Comparison of ENCODE assay signal across 19 mouse cellular contexts in the genomic region with DNA sequence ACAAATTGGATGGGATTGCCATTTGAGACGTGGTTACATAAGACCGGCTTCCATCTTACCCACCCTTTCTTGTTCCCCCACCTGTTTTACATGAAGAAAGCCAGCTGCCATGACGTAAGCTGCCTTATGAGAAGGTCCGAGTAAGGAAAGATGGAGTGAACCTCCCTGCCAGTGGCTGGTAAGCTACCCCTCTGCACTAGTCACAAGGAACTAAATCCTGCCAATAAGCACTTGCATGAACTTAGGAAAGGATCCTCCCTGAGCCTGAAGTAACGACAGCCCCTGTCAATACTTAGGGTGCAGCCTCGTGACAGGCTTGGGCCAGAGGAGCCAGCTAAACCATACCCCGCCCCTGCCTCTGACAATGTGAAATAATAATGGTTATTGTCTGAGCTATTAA.
DNase-seq lines count a peak whose midpoint lies in the region; ATAC-seq lines count a peak whose summit lies in the region.
"Had no signal": no experiment of that assay in that cellular context is flagged by ENCODE, and none has a peak within 500 bp of the region (broad histone marks: within the 10 kb centered on the region; RNA-seq: fewer than 3 reads in every experiment).

No protein-coding gene starts in this region.

- H3K4me3 ChIP-seq in embryonic facial prominence, embryonic 13.5 days: no peak overlapping the region
- no peak overlapping the region for H3K4me3 ChIP-seq in embryonic facial prominence, embryonic 15.5 days (replicated peaks)
- H3K4me3 ChIP-seq: embryonic facial prominence, embryonic 12.5 days; forebrain, embryonic 13.5 days; forebrain, embryonic 15.5 days had no signal

- H3K27ac ChIP-seq in embryonic facial prominence, embryonic 13.5 days: peak overlapping the region; percentile 80
- H3K27ac ChIP-seq in embryonic facial prominence, embryonic 15.5 days (replicated peaks): 0 out of 2 replicates have a peak overlapping the region, but pooled peaks have one; percentile 68
- H3K27ac ChIP-seq: forebrain, embryonic 13.5 days; forebrain, embryonic 15.5 days had no signal

- peaks cover 16% of the 10 kb centered on the region for H3K4me1 ChIP-seq in embryonic facial prominence, embryonic 13.5 days
- no peaks in the 10 kb centered on the region for H3K4me1 ChIP-seq in embryonic facial prominence, embryonic 15.5 days
- H3K4me1 ChIP-seq: forebrain, embryonic 13.5 days; forebrain, embryonic 15.5 days had no signal

- DNase-seq in heart, adult 11 months: peak; percentile 83
- no peak for DNase-seq in heart, adult 9 months (ENCODE audit: low spot score in 2 of 2)
- no peak for DNase-seq in embryo, embryonic 10.5 days (ENCODE audit: low spot score)
- no peak for DNase-seq in frontal cortex, postnatal 36 days (ENCODE audit: low spot score in 2 of 2)
- DNase-seq: adrenal gland, adult 2 months; adrenal gland, postnatal 10 days; adrenal gland, postnatal 25 days; cerebellum, adult 11 months; cerebellum, adult 18-20 months; cerebellum, adult 8-10 months; cerebellum, adult 9-11 months; cerebellum, postnatal 14 days; cerebellum, postnatal 36 days; forebrain, postnatal 0 days had no signal

- no peaks in the 10 kb centered on the region for H3K9me3 ChIP-seq in embryonic facial prominence, embryonic 13.5 days
- H3K9me3 ChIP-seq in embryonic facial prominence, embryonic 15.5 days (replicated peaks): no peaks in the 10 kb centered on the region
- H3K9me3 ChIP-seq: embryonic facial prominence, embryonic 12.5 days; forebrain, embryonic 13.5 days; forebrain, embryonic 15.5 days had no signal

- H3K27me3 ChIP-seq in embryonic facial prominence, embryonic 13.5 days: no peaks in the 10 kb centered on the region
- H3K27me3 ChIP-seq in embryonic facial prominence, embryonic 15.5 days: no peaks in the 10 kb centered on the region
- H3K27me3 ChIP-seq: embryonic facial prominence, embryonic 12.5 days; forebrain, embryonic 13.5 days; forebrain, embryonic 15.5 days had no signal

- WGBS in embryonic facial prominence, embryonic 13.5 days: 66% methylated on average over 7 of the region's 7 CpGs
- WGBS in embryonic facial prominence, embryonic 15.5 days: 63% methylated on average over 7 of the region's 7 CpGs

- H3K36me3 ChIP-seq in embryonic facial prominence, embryonic 13.5 days: no peaks in the 10 kb centered on the region
- H3K36me3 ChIP-seq in embryonic facial prominence, embryonic 15.5 days: no peaks in the 10 kb centered on the region
- H3K36me3 ChIP-seq: embryonic facial prominence, embryonic 12.5 days; forebrain, embryonic 15.5 days had no signal

- ATAC-seq in embryonic facial prominence, embryonic 13.5 days (ENCODE audit: insufficient number of reproducible peaks, insufficient read depth, low FRiP score, low TSS enrichment, low read depth): no peak
- no peak for ATAC-seq in embryonic facial prominence, embryonic 15.5 days (ENCODE audit: insufficient number of reproducible peaks, low FRiP score, low TSS enrichment, low read depth)
- ATAC-seq: forebrain, embryonic 13.5 days; forebrain, embryonic 15.5 days; forebrain, postnatal 0 days had no signal

- H3K9ac ChIP-seq in embryonic facial prominence, embryonic 13.5 days: no peak overlapping the region
- no peak overlapping the region for H3K9ac ChIP-seq in embryonic facial prominence, embryonic 15.5 days
- H3K9ac ChIP-seq: embryonic facial prominence, embryonic 12.5 days; forebrain, embryonic 13.5 days; forebrain, embryonic 15.5 days; forebrain, postnatal 0 days had no signal

- H3K4me2 ChIP-seq in embryonic facial prominence, embryonic 13.5 days: no peak overlapping the region
- H3K4me2 ChIP-seq in embryonic facial prominence, embryonic 15.5 days (replicated peaks): no peak overlapping the region
- H3K4me2 ChIP-seq: embryonic facial prominence, embryonic 12.5 days; forebrain, embryonic 13.5 days; forebrain, embryonic 15.5 days had no signal
